Mouse (Mus musculus) heart, embryonic 10.5 days (tissue): ENCODE measurements around the gene Zfp598. TPM values are rescaled to one million over a fixed set of nuclear protein-coding genes. Genes with fewer than 3 reads are reported as not detected.

ENCODE experiments used
- DNase-seq: peaks from one replicate; pipeline ENCODE4 v3.0.0-alpha.2; 2017; ENCODE audit warnings: low spot score
- H3K27ac ChIP-seq: fragments of 300-500 bp; sonication (generic); 2 replicates; pipeline ENCODE4 v1.5.1; 2016; ENCODE audit warnings: mild to moderate bottlenecking
- H3K27me3 ChIP-seq: fragments of 300-500 bp; sonication (generic); 2 replicates; pipeline ENCODE4 v1.6.1; 2016; ENCODE audit warnings: mild to moderate bottlenecking; ENCODE audit not compliant: poor library complexity, insufficient read depth, severe bottlenecking
- H3K36me3 ChIP-seq: fragments of 300-500 bp; sonication (generic); 2 replicates; pipeline ENCODE4 v1.6.1; 2016; ENCODE audit warnings: mild to moderate bottlenecking, moderate library complexity
- H3K4me1 ChIP-seq: fragments of 300-500 bp; sonication (generic); 2 replicates; pipeline ENCODE4 v1.6.1; 2016; ENCODE audit warnings: mild to moderate bottlenecking
- H3K4me3 ChIP-seq: fragments of 300-500 bp; sonication (generic); 2 replicates; pipeline ENCODE4 v1.5.1; 2016; ENCODE audit warnings: mild to moderate bottlenecking, moderate library complexity
- H3K9me3 ChIP-seq: fragments of 300-500 bp; sonication (generic); 2 replicates; pipeline ENCODE4 v1.6.1; 2016; ENCODE audit warnings: mild to moderate bottlenecking, moderate library complexity
- WGBS: fragments of 180-500 bp; shearing (Covaris S2); methylation state at CpG from one replicate; pipeline ENCODE4 v1.1.7; 2016; 5-methylcytosine and 5-hydroxymethylcytosine counted together
- polyA plus RNA-seq: library from polyadenylated mRNA; unstranded; fragments of >200 nt; fragmentation: Nextera tagmentation; extraction: Ambion mirVana; gene quantifications from 2 replicates; pipeline ENCODE4 v1.2.1, GENCODE M21; 2016

The Zfp598 gene
- polyA plus RNA-seq, 1 experiment from 2014 or later = 26.2 TPM

DNA sequence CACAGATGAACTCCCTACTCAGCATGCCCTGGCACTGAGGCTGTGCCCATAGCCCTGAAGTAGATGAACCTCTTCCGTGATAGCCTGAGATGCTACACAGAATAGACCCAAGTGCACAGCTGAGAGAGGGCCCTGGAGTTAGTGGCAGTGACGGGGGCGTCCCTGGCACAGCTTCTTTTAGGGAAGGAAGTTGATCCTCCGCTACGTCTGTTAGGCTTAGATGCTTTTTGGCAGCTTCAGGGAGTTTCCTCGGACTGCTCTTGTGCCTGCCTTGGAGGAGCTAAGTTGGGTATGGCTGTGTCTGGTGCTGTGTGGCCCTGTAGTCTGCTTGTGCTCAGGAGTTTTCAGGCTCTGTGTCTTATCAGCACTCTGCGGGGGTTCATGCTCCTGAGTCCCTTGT is 4.8 kb downstream of the Zfp598 start:
- no peaks in the 10 kb centered on the region for H3K9me3 ChIP-seq
- WGBS = 74% methylated on average over 7 of the region's 7 CpGs
- H3K4me3 ChIP-seq = no peak overlapping the region
- no peak overlapping the region for H3K27ac ChIP-seq
- H3K27me3 ChIP-seq = no peaks in the 10 kb centered on the region
- peaks cover 30% of the 10 kb centered on the region for H3K36me3 ChIP-seq
- H3K4me1 ChIP-seq = peaks cover 51% of the 10 kb centered on the region
- no peak for DNase-seq

DNA sequence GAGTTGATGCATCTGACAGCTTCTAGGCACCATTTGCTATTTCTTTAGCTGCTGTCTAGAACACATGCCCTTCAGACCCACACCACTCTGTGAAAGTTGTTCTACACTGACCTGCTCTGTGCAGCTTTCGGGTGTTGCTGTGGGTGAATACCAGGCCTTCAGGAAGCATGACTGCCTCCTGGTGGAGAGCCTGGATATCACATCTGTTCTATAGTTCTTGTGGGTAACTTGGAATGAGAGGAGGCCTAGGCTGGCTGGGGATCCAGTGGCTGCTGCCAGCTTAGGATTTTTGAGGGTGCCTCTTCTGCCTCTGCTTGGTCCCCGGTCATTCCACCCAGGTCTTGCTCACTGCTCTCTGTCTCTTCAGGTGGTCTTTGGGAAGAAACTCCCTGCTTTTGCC is 6.7 kb downstream of the Zfp598 start:
- Histone ChIP-seq H3K4me1 (peaks cover 37% of the 10 kb centered on the region), H3K4me3 (no peak overlapping the region), H3K9me3 (no peaks in the 10 kb centered on the region), H3K36me3 (peaks cover 49% of the 10 kb centered on the region), H3K27ac (no peak overlapping the region), H3K27me3 (no peaks in the 10 kb centered on the region)
- WGBS = 60% methylated on average over 2 of the region's 2 CpGs
- no peak for DNase-seq

DNA sequence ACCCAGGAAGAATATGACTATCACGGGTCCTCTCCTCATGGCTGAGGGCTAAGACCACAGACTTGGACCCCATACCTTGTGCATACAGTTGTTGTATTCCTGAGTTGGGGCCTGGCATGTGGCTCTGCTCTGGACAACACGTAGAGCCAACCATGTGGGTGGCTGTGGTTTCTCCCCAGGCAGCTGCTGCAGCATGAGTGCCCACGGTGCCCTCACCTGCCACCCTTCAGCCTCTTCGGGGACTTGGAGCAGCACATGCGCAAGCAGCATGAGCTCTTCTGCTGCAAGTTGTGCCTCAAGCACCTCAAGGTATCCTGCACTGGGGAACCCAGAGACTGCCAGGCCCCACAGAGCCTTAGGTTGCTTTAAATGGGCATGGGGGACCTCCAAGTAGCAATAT is 7.4 kb downstream of the Zfp598 start:
- Histone ChIP-seq H3K4me3 (no peak overlapping the region), H3K36me3 (peaks cover 56% of the 10 kb centered on the region), H3K27ac (no peak overlapping the region), H3K27me3 (no peaks in the 10 kb centered on the region), H3K9me3 (no peaks in the 10 kb centered on the region), H3K4me1 (peaks cover 30% of the 10 kb centered on the region)
- DNase-seq = no peak
- WGBS = 93% methylated on average over 5 of the region's 5 CpGs

DNA sequence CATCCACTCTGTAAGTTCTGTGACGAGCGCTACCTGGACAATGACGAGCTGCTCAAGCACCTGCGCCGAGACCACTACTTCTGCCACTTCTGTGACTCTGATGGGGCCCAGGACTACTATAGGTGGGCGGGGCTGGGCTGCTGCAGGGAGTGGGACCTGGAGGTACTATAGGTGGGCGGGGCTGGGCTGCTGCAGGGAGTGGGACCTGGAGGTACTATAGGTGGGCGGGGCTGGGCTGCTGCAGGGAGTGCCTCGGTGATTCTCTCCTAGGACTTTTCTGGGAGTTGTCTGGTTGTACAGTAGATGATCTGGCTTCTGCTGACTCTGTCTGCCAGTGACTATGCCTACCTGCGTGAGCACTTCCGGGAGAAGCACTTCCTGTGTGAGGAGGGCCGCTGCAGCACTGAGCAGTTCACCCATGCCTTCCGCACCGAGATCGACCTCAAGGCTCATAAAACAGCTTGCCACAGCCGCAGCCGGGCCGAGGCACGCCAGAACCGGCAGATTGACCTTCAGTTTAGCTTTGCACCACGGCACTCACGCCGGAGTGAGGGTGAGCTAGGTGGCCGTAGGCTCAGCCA is 8.1 kb downstream of the Zfp598 start:
- no peaks in the 10 kb centered on the region for H3K9me3 ChIP-seq
- H3K27me3 ChIP-seq = no peaks in the 10 kb centered on the region
- no peak overlapping the region for H3K27ac ChIP-seq
- DNase-seq = no peak
- peaks cover 61% of the 10 kb centered on the region for H3K36me3 ChIP-seq
- H3K4me1 ChIP-seq = peaks cover 23% of the 10 kb centered on the region
- H3K4me3 ChIP-seq = no peak overlapping the region
- 90% methylated on average over 24 of the region's 24 CpGs for WGBS

DNA sequence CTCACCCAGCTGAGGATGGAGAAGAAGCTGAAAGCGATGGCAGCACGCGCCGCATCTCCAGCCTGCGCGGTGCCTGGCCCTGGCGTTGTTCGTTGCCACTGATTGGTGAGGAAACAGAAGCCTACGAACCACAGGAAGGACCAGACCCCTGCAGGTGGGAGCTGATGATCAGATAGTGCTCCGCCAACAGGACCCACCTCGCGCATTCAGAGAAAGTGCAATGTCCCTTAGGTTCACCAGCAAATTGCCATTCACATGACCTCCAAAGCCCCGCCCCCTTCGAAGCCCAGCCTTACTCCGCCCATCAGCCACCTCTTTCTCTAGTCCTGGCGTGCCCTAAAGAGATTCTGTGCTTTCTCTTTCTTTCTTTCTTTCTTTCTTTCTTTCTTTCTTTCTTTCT is 17.0 kb downstream of the Zfp598 start:
- Histone ChIP-seq H3K4me3 (peak overlapping the region; percentile 36), H3K9me3 (no peaks in the 10 kb centered on the region), H3K4me1 (peaks cover 29% of the 10 kb centered on the region), H3K36me3 (peaks cover 10% of the 10 kb centered on the region), H3K27ac (no peak overlapping the region), H3K27me3 (peaks cover 58% of the 10 kb centered on the region)
- DNase-seq = no peak
- 26% methylated on average over 16 of the region's 16 CpGs for WGBS

DNA sequence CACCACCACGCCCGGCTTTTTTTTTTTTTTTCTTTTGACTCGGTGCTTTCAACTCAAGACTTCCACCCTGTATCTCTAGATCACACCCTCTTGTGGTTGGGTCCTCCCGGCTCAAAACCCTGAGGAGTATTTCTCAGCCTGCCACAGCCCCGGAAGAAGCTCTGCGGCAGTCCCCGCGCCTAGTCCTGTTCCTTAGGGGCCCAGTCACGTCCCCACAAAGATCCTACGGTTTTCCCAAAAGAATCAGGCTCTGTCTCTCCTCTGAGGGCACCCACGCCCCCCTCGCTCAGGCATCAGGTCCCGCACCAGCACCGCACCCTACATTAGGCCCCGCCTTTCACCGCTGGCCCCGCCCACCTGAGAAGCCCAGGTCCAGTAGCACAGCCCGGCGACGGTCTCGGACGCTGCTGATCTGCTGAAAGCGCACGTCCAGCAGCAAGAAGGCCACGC is 17.7 kb downstream of the Zfp598 start:
- Histone ChIP-seq H3K27ac (0 out of 2 replicates have a peak overlapping the region, but pooled peaks have one; percentile 36), H3K4me1 (peaks cover 29% of the 10 kb centered on the region), H3K36me3 (peaks cover 7% of the 10 kb centered on the region), H3K4me3 (peak overlapping the region; percentile 52), H3K27me3 (peaks cover 63% of the 10 kb centered on the region), H3K9me3 (no peaks in the 10 kb centered on the region)
- 1% methylated on average over 25 of the region's 25 CpGs for WGBS
- no peak for DNase-seq

DNA sequence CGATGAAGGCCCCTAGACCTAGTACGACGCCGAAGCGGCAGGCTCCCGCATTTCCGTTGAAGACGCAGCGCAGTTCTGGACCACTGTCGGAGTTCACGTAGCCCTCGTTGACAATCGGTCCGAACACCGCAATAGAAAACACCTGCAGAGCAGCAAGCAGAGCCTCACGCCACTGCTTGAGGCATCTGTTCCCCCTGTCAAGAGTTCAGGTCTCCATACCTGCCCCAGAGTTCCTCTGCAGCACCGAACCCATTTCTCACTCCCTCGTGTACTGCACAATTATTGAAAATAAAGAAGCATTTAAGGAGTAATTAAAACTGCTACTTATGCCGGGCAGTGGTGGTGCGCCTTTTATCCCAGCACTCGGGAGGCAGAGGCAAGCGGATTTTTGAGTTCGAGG is 18.1 kb downstream of the Zfp598 start:
- Histone ChIP-seq H3K27me3 (peaks cover 66% of the 10 kb centered on the region), H3K4me3 (peak overlapping the region; percentile 52), H3K36me3 (peaks cover 9% of the 10 kb centered on the region), H3K9me3 (no peaks in the 10 kb centered on the region), H3K4me1 (peaks cover 29% of the 10 kb centered on the region), H3K27ac (0 out of 2 replicates have a peak overlapping the region, but pooled peaks have one; percentile 36)
- 18% methylated on average over 23 of the region's 23 CpGs for WGBS
- no peak for DNase-seq

DNA sequence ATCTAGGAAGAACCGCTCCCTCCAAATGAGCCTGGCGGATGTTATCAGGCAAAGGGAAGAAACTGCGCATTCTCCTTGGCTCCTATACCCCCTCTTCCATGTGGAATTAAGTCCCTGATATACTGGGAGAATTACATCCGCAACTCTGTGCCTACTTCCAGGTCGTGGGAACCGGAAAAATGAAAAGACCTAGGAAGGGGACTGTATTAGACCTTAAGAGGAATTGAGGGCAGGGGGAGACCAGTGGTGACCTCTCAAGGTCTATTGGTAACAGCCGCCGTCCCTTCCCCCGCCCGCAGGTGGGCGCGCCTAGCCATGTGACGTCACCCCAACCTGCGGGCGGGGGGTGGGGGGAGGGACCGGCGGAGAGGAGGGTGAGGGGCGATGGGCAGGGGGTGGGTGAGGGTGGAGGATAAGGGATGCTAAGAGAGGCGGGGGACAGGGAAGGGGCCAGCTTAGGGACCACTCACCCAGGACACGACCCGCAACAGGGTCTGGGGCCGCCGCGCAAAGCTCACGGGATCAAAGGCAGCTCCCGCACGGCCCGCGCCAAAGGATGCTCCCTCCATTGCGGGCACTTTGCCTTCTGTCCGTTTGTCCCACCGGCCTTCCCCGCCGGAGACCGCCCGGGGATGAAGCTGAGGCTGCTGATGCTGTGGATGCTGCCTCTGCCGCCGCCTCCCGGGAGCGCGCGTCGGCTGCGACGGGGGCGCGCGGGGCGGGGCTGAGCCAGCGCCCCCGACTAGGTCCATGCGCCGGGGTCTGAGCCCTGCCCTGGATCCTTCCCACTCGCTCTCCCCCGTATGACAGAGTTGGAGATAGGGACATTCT is 20.0 kb downstream of the Zfp598 start, which contains the start of gene Syngr3:
Gene Syngr3, minus strand, starts transcription at position 705 of the 831 bp plus-strand sequence.
- under 1% methylated on average over 53 of the region's 55 CpGs for WGBS
- Histone ChIP-seq H3K27me3 (peaks cover 73% of the 10 kb centered on the region), H3K9me3 (no peaks in the 10 kb centered on the region), H3K36me3 (peaks cover 23% of the 10 kb centered on the region), H3K4me1 (peaks cover 29% of the 10 kb centered on the region), H3K4me3 (peak within 1 kb of the TSS; percentile 67), H3K27ac (peak within 1 kb of the TSS; percentile 22; the same call in 1 of the 2 replicates)
- DNase-seq = no peak

DNA sequence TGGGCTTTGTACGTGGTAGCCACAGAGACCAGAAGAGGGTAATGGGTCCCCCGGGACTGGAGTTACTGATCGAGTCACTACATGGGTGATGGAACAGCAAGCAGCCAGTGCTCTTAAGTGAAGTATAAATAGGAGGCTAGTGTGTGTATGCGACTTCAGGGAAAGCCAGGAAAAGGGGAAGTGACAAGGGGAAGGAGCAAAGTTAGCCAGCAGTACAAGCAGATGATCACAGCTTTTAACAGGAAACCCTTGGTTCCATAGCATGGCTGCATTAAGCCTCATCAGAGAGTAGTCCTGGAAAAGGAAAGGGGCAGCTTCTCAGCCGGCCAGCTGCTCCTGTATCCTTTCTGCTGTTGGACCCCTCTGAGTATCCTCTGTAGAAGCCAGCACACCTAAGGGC is 22.9 kb downstream of the Zfp598 start:
- WGBS = 90% methylated on average over 5 of the region's 5 CpGs
- no peak overlapping the region for H3K4me3 ChIP-seq
- H3K9me3 ChIP-seq = no peaks in the 10 kb centered on the region
- H3K36me3 ChIP-seq = peaks cover 23% of the 10 kb centered on the region
- H3K27ac ChIP-seq = no peak overlapping the region
- peaks cover 34% of the 10 kb centered on the region for H3K4me1 ChIP-seq
- DNase-seq = no peak
- H3K27me3 ChIP-seq = peaks cover 53% of the 10 kb centered on the region

DNA sequence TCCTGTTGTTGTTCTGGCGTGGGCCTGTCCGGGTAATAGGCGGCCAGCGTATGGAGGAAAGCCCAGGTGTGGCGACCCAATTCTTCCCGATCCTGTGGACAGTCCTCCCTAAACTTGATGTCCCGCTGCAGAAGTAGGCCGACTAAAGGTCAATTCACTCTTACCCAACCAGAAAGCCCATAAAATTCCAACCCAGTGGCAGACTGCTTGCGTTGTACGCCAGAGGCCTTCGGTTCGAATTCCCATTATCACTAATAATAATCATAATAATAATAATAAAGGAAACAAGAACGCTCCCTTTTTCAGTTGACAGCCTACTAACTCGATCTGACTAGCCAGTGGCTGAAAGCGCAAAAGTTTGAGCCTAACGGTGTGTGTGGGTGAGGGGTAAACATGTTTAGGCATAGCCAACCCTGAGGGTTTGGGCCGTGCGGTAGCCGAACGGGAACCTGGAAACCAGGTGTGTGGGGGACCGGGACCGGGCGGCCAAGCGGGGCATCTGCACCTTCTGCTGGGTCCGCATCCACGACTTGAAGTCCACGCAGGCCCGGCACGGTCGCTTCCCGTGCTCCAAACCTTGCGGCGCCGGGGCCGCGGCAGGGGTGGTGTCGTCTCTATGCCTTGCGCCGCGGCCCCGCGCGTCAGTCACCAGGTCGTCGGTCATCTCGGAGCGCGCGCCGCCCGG is 26.0 kb downstream of the Zfp598 start:
- Histone ChIP-seq H3K4me3 (peak overlapping the region; percentile 91), H3K27me3 (peaks cover 29% of the 10 kb centered on the region), H3K36me3 (peaks cover 35% of the 10 kb centered on the region), H3K9me3 (no peaks in the 10 kb centered on the region), H3K4me1 (peaks cover 20% of the 10 kb centered on the region), H3K27ac (peak overlapping the region; percentile 93)
- 7% methylated on average over 44 of the region's 51 CpGs for WGBS
- no peak for DNase-seq

DNA sequence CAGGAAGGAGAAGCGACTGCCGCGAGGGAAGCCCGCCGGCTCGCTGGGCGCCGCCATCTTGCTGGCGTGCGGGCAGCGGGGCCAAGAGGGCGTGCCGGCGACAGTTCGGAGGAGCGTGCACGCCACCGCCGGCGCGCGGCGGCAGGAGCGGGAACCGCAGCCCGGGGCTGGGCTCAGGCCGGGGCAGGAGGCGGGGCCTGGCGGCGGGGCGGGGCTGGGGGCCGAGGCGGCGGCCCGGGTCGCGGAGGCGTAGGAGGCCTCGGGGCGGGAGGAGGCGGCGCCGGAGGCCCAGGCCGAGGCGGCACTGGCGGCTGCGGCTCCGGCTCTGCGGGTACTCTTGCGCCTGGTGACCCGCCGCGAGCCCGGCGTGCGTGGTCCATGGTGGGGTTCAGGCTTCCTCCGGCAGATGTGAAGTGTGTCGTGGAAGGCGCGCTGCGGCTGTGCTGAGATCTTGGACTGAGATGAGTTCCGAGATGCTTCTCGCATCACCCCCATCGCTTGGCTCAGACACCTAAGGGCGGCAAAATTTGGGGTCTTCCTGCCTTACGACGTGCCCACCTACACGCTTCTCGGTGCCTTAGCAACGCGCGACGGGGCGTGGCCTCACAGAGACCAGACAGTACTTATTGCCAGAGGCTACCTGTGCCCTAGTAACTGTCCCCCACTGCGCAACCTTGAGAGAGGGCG is 26.7 kb downstream of the Zfp598 start, which contains the start of the genes Gfer and Noxo1:
Gene Gfer, minus strand, starts transcription at position 146 of the 687 bp plus-strand sequence.
Gene Noxo1, plus strand, starts transcription at position 224 of the 687 bp plus-strand sequence.
- H3K36me3 ChIP-seq = peaks cover 42% of the 10 kb centered on the region
- WGBS = 1% methylated on average over 76 of the region's 76 CpGs
- peaks cover 23% of the 10 kb centered on the region; the same call in 1 of the 2 replicates for H3K27me3 ChIP-seq
- peak within 1 kb of the TSS; percentile 93 for H3K27ac ChIP-seq
- H3K4me1 ChIP-seq = peaks cover 20% of the 10 kb centered on the region
- peak within 1 kb of the TSS; percentile 91 for H3K4me3 ChIP-seq
- H3K9me3 ChIP-seq = no peaks in the 10 kb centered on the region
- peak; percentile 91 for DNase-seq

DNA sequence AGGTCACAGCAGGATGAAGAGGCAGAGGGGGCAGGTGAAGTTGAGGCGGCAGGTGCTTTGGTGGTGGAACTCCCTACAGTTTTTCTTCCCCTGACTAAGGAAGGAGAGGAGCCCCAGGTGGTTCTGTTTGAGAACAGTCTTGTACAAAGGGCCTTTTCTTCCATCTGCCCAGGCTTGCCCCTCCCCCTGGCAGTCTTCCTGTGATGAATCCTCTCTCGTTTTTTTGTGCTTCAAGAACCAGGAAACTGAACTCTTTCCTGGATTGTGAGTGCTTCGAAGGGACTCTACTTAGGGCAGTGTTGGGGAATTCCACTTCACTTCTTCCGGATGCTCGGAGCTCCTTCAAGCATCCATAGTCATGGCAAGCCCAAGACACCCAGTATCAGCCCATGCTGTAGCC is 28.5 kb downstream of the Zfp598 start:
- Histone ChIP-seq H3K4me3 (no peak overlapping the region), H3K9me3 (no peaks in the 10 kb centered on the region), H3K36me3 (peaks cover 48% of the 10 kb centered on the region), H3K27me3 (0 out of 2 replicates have a peak, but pooled peaks cover 9% of the 10 kb centered on the region), H3K27ac (no peak overlapping the region), H3K4me1 (peaks cover 20% of the 10 kb centered on the region)
- DNase-seq = no peak
- WGBS = 26% methylated on average over 5 of the region's 5 CpGs
